Mouse (Mus musculus) lung, postnatal 36 days (tissue): ENCODE results near the gene 4930519G04Rik.
"Not testable (repeated sequence)": the region's sequence is repeated elsewhere in the genome, so short reads cannot be mapped to it uniquely, and the experiment has no call there.

Experiments used
- DNase-seq: peaks from one replicate; pipeline ENCODE4 v3.0.0; 2022; ENCODE audit warnings: mixed read lengths

4930519G04Rik gene

DNA sequence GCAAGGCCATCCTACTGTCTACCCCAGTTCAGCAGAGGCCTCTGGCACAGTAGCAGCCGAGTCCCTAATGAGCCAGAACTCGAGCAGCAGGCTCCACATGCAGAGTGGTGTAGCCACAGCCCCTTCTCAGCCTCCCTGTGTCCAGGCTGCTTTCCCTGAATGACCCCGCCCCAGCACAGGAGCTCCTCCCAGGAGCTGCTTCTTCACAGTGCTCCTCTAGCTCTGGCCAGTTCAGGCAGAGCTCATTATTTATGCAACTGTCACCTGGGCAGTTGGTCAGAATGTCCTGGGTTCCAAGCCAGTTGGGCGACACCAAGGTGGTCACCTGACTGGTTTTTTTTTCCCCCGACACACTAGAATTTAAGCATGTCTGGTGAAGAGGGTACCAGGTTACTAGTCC is at the start of gene 4930519G04Rik:
Gene 4930519G04Rik (plus strand): TSS at position 301 of the 400 bp plus-strand sequence.
- DNase-seq = not testable (repeated sequence)

DNA sequence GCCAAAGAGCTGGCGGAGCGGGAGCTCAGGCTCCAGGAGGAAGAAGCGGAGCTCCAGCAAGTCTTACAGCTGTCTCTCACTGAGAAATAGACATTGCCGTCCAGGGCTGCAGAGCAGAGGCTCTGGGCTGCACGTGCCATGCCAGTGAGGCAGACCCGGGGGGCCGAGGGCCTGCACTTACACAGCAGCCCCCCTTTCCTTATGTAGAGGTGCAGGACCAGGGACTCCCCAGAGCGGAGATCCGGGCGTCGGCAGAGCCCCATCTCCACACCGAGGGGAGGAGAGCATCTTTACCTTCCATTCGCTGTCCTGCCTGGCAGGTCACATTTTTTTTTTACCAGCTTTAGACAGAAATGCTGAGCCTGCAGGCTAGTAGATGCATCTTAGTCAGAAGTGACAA is 49.1 kb upstream of the 4930519G04Rik start:
- DNase-seq = no peak

DNA sequence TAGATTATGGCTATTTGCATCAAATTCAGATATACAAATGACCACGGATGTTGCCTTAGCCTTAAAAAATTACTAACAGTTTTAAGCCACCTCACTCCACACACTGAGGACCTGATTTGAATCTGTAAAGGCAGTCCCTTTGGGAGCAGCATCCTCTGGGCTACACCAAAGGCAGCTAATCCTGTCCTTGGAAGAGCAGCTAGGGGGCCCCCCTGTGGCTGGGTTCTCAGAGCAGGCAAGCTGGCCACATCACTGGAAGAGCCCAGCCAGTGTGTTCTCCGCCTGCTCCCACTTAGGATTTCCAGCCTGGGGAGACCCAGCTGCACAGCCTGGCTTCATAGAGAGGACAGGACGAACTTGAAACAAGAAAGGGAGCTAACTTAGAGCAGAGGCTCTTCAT is 48.5 kb upstream of the 4930519G04Rik start:
- peak; percentile 82 for DNase-seq

DNA sequence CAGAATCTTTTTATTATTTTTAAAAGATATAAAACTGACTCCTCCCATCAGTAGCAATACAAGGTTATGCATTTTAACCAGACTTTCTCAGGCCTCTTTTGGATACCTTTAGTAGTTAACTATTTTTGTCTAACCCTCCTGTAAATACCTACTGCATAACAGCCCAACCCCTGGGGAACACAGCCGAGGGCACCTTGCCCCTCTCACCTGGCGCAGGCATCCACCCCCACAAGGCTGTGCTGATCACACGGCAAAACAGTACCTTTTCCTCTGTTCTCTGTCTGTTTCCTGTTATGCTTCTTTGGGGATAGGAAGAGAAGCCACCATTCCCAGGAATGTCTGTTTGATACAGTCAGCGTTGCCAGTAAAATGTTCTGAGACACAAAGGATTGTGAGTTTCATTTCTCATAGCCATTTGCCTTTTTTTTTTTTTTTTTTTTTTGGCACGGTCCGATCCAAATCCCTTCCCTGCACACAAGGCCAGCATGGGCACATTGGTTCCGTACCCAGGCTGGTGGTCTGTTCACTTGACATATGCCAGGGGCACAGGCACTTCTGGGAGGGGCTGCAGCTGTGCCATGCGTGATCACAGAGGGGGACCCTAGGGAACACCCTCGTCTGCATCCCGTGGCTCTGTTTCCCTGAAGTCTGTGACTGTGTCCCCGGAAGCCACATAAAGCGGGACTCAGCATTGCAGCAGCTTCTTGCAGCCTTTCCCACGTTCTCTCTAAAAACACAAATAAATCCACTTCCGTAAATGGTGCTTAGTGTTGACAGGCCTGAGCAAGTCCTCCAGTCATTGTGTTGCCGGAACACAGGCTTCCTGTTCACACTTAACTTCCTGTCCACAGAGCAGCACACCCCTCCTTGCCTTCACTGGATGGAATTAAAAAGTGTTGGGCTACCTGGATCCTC is 47.8 kb upstream of the 4930519G04Rik start:
- peak; percentile 64 for DNase-seq

DNA sequence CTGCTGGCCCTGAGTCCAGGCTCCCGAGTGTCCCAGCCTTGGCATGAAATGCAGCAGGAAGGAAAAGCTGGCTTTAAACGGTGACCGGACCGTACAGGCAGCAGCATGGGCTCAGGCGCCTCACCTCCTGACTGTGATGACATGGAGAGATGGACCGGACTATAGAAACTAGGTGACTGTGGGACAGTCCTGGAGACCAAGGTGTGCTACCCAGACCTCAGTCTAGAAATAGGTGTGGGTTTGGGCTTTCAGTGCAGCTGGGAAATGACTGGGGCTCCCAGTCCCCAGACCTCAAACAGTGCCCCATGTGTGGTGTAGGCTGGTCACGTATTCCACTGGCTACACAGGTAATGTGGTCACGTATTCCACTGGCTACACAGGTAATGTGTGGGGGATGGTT is 46.8 kb upstream of the 4930519G04Rik start:
- no peak for DNase-seq

DNA sequence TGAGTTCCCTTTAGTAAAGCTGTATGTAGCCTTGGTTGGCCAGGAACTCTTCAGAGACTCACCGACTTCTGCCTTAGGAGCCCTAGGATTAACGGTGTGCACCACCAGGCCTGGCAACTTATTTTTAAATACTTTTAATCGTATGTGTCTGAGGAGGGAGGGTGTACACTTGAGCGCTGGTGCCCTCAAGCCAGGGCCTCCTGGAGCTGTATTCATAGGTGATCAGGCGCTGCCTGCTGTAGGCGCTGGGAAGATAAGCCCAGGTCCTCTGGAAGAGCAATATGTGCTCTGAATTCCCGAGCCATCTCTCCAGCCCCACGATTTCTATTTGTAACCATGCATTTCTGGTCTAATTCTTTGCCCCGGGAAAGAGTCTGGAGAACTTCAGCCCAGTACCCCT is 46.4 kb upstream of the 4930519G04Rik start:
- DNase-seq = no peak

DNA sequence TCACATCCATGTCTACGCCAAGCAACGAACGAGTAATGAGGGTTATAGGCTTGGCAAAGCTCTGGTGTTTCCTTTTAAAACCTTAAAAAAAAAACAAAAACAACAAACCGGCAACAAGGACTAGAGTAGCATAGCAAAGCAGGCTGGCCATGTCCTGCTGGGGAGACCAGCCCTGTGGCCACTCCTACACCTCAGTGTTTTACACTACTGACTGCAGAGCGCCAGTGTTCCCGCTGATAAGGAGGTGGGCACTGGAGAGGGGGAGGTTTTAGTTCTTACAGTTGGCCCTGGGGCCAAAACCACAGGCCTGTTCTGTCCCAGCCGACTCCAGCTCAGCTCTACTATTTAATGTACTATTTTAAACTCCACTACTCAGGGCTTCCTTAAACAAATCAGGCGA is 46.0 kb upstream of the 4930519G04Rik start:
- DNase-seq = no peak

DNA sequence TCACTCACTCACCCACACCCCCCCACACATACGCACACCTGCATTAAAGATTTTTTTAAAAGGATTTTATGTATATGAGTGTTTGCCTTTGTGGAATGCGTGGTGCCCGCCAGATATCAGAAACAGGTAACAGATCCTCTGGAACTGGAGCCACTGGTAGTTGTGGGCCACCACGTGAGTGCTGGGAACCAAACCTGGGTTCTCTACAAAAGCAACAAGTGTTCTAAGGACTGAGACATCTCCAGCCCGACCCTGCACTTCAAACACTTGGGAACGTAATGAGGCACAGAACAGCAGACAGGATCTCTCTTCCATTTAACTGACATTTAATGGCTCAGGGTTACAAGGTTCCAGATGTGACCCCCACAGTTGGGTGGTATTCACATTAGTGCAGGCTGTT is 45.6 kb upstream of the 4930519G04Rik start:
- DNase-seq = no peak

DNA sequence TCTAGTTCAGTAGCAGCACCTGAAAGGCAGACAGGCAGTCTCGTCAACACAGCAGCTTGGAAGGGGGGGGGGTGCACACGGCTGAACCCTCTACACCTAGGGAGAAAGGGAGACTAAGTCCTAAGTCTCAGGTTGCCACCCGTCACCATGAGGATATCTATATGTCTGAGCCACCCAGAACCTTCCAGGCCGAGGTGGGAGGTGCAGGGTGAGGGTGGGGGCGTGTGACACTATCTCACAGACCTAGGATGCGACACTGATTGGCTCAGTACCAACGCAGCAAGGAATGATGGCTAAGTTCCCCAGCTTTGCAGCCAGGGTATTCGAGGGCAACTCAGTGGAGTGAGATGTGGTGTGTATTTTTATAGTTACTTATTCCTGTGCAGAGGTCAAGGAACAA is 45.1 kb upstream of the 4930519G04Rik start:
- DNase-seq = no peak

DNA sequence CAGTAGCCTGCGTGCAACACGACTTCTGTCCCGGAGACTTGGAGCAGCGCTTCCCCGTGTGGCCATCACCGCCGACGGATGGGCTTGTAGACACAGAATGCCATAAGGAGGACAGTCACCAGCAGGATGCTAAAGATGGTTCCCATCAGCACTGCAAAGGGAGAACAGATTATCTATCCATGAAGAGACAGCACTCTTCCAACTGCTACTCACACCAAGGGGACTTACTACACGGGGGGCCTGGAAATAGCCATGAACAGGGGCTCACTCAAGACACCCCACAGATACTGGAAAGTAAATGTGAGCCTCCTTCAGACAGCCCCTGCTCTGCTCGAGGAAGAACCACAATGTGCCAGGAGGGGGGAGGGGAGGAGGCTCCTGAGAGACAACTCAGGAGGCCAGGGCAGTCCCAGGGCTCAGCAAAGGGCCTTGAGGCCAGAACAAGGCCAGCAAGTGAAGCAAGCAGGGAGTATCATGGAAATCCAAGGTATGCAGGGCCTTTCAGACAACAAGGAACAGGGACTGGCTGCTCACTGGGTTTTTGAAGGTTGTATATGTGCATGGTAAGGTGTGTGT is 44.2 kb upstream of the 4930519G04Rik start:
- DNase-seq = no peak

DNA sequence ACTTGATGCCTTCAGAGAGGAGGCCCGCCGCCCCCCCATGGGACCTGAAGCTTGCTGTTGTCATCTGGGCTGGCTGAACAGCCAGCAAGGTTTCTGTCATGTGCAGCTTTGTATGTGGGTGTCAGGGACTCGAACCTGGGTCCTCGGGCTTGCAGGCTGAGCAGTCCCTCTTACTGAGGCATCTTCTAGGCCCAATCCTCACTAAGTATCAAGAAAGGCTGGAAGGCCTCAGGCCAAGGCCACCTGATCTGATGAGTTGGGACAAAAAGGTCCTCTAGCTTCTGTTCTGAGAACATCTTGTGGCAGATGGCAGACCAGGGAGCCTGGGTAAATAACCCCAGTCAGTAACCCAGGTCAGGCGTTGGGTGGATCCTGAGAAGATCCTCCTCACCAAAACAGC is 43.6 kb upstream of the 4930519G04Rik start:
- DNase-seq = no peak

DNA sequence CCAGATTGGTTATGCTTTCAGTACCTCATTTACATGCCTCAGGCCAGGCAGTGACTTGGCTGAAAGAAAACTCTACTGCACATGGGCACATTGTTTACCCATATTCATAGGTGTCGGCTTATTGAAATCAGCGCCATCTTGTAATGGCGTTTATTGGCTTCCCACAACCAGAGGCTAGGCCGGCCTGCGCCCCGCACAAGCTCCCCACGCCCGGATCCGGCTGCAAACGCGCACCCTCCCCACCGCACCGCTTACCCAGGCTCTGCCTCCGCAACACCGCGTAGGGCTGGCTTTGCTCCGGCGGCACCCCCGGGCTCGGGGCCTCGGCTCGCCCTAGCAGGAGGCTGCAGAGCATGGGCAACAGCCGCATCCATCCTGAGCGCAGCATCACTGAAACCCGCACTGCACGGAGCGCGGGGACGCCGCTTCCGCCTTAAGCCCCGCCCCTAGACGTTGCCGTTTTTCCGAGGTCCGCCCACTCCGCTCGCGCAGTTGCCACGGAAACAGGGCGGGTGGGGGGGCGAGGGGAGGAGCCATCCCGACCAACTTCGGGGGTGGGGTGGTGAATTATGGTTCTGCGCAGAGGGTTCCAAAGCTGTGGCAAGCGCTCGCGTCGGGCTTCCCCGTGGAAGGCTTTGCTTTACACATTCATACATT is 39.8 kb upstream of the 4930519G04Rik start:
- peak; percentile 86 for DNase-seq

DNA sequence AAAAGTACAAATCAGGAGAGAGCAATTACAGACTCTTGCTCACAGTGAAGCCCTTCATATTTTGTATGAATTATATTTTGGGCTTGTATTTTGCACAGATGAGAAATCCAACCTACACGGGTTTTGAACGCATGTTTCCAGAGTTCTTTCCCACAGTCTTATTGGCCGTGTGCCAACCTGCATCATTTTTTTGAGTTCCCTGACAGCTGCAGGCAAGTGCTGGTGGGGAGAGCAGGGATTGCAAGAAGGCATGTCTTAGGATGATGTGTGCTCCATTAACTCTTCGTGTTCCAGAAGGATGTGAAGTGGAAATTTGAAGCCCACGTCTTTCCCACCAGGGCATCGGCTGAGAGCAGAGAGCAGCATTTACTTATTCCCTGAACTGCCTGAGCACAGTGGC is 36.9 kb upstream of the 4930519G04Rik start:
- DNase-seq = no peak

DNA sequence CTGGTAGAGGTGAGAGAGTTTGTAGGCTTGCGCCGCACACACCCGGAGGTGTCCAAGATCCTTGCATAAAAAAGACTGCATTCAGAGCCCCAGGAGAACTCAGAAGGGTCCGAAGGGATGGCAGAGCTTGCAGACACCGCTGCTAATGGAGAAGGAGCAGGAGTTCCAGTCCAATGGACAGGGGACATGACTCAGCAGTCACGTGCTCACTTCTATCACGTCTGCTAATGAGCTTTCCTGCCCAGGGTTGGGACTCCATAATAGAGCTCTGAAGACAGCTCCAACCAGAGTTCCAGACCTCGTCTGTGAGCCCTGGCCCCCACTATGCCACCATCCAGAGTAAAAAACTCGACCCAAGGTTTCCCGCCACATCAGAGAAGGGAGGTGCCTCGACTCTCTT is 35.3 kb upstream of the 4930519G04Rik start:
- no peak for DNase-seq

DNA sequence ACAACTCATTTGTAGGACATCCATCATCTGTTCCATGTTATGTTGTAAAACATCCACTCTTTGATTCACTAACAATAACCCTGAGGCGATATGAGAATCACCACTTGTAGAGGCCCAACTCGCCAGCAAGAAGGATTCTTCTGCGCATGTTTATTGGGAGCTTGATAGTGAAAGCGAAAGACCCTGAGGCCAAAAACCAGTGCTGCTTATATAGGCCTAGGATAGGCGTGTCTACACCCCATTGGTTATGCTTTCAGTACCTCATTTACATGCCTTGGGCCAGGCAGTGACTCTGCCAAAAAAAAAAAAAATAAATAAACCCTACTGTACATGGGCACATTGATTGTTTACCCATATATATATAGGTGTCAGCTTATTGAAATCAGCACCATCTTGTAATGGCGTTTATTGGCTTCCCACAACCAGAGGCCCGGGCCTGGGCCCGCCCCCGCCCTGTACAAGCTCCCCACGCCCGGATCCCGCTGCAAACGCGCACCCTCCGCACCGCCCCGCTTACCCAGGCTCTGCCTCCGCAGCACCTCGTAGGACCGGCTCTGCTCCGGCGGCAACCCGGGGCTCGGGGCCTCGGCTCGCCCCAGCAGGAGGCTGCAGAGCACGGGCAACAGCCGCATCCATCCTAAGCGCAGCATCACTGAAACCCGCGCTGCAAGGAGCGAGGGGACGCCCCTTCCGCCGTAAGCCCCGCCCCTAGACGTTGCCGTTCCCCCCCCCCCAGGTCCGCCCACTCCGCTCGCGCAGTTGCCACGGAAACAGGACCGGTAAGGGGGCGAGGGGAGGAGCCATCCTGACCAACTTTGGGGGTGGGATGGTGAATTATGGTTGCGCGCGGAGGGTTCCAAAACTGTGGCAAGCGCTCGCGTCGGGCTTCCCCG is 30.4 kb upstream of the 4930519G04Rik start, which contains the start of gene 1500011B03Rik:
Gene 1500011B03Rik (minus strand): TSS at position 673 of the 893 bp plus-strand sequence.
- DNase-seq = peak; percentile 73

DNA sequence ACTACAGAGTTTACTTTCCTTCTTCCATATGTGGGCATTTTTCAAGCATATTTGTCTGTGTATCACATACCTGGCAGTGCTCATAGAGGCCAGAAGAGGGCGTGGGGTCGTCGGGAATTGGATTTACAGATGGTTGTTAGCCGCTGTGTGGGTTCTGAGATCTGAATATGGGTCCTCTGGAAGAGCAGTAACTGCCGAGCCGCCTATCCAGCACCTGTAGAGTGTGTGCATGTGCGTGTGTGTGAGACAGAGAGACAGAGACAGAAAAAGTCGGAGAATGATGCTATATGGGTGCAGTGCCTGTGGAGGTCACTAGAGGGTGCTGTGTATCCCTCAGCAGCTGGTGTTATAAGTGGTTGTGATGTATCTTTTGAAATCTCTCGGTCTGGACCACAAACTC is 29.3 kb upstream of the 4930519G04Rik start:
- DNase-seq = peak; percentile 72

DNA sequence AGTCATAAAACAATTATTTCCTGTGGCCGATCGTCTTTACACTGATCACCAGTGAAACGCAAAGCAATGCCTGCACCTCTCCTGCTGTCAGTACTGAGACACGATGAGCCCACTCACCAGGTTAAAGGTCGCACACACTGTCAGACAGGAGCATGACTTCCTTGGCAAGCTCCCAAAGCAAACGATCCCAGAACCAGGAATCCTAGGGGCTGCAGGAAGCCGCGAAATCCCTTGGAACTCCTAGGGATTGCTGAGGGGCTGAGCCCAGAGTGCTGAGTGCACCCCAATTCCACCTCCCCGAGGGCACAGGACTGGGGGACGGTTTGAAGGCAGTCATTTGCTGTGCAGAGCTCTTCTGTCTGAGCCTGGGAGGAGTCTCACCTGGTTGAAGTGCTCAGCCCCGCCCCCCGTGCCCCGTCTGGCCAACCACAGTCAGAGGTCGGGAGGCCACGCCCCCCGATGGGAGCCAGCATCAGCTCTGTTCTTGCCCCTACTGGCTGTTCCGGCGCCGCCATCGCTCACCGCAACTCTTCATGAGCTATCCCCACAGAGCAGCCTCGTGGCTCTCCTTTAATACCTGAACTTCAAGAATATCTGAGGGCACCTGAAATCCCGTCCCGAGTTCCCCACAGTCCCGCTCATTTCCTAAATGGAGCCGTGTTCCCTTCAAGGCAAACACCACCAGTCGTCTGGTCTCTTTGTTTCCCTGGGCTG is 27.3 kb upstream of the 4930519G04Rik start:
- DNase-seq = peak; percentile 86

DNA sequence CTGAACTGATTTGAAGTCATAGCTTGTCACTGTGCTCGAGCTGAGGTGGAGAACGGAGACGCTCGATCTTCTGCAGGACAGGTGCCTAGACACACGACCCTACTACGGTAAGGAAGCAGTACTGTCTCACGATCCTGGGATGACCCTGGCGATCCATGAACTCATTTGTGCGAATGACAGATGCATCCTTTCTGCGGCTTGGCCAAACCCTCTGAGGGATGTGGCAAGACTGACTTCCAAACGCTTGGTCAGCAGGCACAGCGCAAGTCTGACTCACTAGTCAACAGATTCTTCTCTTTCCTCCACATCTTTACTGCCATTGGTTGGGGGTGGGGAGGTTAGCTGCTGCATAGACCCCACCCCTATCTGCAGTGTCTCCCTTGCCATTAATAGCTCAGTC is 26.0 kb upstream of the 4930519G04Rik start:
- no peak for DNase-seq

DNA sequence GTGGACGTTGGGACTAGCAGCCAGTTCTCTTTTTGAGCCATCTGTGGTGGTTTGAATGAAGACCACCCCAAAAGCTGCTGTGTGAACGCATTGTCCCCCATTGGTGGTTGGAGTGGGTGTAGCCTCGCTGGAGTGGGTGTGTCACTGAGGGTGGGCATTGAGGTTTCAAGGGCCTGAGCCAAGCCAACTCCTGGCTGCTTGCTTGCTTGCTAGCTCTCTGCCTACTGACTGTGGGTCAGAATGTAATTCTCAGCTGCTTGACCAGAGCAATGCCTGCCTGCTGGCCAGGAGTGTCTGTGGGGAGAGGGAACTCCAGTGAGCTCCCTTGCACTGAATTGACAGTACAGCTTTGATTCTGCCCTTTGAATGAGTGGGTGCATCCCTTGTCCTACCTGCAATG is 23.7 kb upstream of the 4930519G04Rik start:
- no peak for DNase-seq

DNA sequence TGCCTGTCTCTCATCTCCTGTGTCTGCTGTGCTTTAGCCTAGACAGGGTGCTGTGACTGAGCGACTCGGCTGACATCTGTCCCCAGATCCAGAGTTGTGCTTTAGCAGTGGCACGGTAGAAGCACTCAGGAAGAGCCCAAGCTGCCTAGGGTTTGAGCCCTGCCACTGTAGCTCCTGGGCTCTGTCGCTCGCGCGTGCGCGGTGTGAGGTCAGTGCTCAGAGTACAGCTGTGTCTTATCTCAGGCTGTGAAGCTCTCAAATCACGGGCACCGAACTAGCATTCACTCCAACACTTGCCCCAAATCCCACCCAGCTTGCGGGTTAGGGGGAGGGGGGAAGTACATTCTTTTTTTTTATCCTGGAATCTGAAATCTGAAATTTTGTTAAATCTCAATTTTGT is 16.6 kb upstream of the 4930519G04Rik start:
- DNase-seq = no peak

DNA sequence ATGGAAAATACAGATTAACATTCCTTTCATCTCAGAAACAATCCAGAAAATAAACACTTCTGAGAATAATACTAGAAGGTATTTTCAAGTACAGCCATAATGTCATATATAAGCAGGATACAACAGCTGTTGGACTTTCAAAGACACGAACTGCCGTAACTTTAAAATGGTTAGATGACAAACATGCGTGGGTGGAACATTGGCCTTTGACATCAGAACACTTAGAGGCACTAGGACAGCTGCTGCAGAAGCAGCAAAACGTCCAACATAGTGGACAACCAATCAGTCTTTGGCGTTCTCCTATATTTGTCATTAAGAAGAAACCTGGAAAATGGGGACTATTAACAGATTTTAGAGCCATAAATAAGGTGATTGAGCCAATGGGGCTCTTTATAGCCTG is 13.0 kb upstream of the 4930519G04Rik start:
- not testable (repeated sequence) for DNase-seq

DNA sequence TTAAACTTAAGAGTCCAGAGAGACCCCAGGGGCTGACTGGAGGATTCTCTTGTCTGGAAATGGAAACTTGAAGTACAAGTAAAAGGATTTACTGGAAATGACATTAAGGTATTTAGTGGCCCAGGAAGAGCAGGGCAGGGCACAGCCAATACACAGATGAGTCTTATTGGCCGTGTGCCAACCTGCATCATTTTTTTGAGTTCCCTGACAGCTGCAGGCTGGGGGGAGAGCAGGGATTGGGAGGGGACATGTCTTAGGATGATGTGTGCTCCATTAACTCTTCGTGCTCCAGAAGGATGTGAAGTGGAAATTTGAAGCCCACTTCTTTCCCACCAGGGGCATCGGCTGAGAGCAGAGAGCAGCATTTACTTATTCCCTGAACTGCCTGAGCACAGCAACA is 11.3 kb upstream of the 4930519G04Rik start:
- DNase-seq = not testable (repeated sequence)
